Mouse (Mus musculus) adrenal gland, adult 2 months (tissue): ENCODE data around the gene Adi1. TPM values are rescaled to one million over a fixed set of nuclear protein-coding genes. Genes with fewer than 3 reads are reported as not detected.

ENCODE experiments used
- DNase-seq: peaks from one replicate; pipeline ENCODE4 v3.0.0; 2021
- polyA plus RNA-seq: library from polyadenylated mRNA; depleted of rRNA; stranded (reverse); fragments of >200 nt; gene quantifications from 2 replicates; pipeline ENCODE4 v1.2.3, GENCODE M21; 2012
- total RNA-seq, 2 experiments: library from RNA; stranded (reverse); gene quantifications; 2 replicates each; pipeline ENCODE4 v1.2.3; 2021

Adi1 gene
- total and polyA plus RNA-seq, 3 experiments = 12.3 to 83.4 (median 80.5) TPM

- DNase-seq = peak; percentile 43
These were observed 19.2 kb downstream of the Adi1 start for GRCm38 (mm10) chr12:28694231-28694630.

GRCm38 (mm10) chr12:28694776-28695175, 19.7 kb downstream of the Adi1 start:
- DNase-seq = no peak

GRCm38 (mm10) chr12:28697821-28698595, 23.0 kb downstream of the Adi1 start:
- peak; percentile 20 for DNase-seq

- peak; percentile 36 for DNase-seq
These were observed 24.1 kb downstream of the Adi1 start for GRCm38 (mm10) chr12:28699086-28699485.

- DNase-seq = peak; percentile 62
These were observed 24.6 kb downstream of the Adi1 start for GRCm38 (mm10) chr12:28699656-28700055.

GRCm38 (mm10) chr12:28700101-28700511, 25.1 kb downstream of the Adi1 start:
- DNase-seq = peak; percentile 10

GRCm38 (mm10) chr12:28700561-28701025, 25.6 kb downstream of the Adi1 start:
- DNase-seq = peak; percentile 86

GRCm38 (mm10) chr12:28701302-28701701, 26.3 kb downstream of the Adi1 start:
- DNase-seq = no peak

GRCm38 (mm10) chr12:28704381-28704780, 29.4 kb downstream of the Adi1 start:
- peak; percentile 58 for DNase-seq

GRCm38 (mm10) chr12:28705204-28705603, 30.2 kb downstream of the Adi1 start:
- DNase-seq = no peak

GRCm38 (mm10) chr12:28708154-28708553, 33.1 kb downstream of the Adi1 start:
- no peak for DNase-seq

- DNase-seq = no peak
These were observed 35.6 kb downstream of the Adi1 start for GRCm38 (mm10) chr12:28710566-28711185.

- DNase-seq = no peak
These were observed 40.0 kb downstream of the Adi1 start for GRCm38 (mm10) chr12:28714822-28715632.

- no peak for DNase-seq
These were observed 42.0 kb downstream of the Adi1 start for GRCm38 (mm10) chr12:28717066-28717465.

- no peak for DNase-seq
These were observed 43.1 kb downstream of the Adi1 start for GRCm38 (mm10) chr12:28718106-28718505.

GRCm38 (mm10) chr12:28724366-28724765, 49.3 kb downstream of the Adi1 start:
- DNase-seq = no peak

- no peak for DNase-seq
These were observed 51.2 kb downstream of the Adi1 start for GRCm38 (mm10) chr12:28726204-28726603.

- DNase-seq = no peak
These were observed 52.0 kb downstream of the Adi1 start for GRCm38 (mm10) chr12:28727061-28727460.
